Mouse (Mus musculus) liver, embryonic 14.5 days (tissue): ENCODE measurements around the gene Grin2d.

ENCODE experiments used
- CTCF ChIP-seq: IDR thresholded peaks from 2 replicates; pipeline ENCODE4 v1.5.1; 2016; ENCODE audit warnings: antibody characterized with exemption, low read depth, control low read depth
- EP300 ChIP-seq: IDR thresholded peaks from 2 replicates; pipeline ENCODE4 v1.6.1; 2016; ENCODE audit warnings: antibody characterized with exemption, low read depth

DNA sequence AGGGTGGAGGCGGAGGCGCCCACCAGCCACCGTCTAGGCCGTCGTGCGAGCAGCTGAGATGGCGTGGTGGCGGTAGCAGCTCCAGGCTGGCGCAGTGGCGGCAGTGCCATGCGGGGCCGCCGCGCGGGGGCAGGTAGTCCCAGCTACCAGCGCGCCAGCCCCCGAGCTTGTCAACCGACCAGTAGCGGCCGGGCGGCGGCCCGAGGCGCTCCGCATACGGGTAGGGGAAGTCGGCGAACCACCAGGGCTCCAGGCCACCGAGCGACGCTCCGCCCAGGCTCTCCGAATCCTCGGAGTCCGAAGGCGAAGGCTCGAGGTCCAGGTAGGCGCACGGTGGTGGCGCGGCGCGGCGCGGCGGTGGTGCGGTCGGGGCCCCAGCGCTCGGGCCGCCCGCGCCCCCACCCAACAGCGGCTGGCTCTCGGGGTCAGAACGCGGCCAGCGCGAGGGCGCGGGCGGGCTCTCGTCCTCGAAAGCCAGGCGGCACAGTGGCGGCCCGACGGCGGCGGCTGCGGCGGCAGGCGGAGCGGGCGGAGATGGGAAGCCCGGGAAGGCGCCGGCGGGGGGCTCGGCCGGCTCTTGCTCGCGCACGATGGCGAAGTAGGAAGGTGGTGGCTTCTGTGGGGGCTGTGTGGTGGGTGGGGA lies 44.9 kb downstream of the Grin2d start:
- no peak for TF ChIP-seq CTCF
- TF ChIP-seq EP300: no peak
